ENCODE assay signal across 9 mouse cellular contexts in the genomic region with DNA sequence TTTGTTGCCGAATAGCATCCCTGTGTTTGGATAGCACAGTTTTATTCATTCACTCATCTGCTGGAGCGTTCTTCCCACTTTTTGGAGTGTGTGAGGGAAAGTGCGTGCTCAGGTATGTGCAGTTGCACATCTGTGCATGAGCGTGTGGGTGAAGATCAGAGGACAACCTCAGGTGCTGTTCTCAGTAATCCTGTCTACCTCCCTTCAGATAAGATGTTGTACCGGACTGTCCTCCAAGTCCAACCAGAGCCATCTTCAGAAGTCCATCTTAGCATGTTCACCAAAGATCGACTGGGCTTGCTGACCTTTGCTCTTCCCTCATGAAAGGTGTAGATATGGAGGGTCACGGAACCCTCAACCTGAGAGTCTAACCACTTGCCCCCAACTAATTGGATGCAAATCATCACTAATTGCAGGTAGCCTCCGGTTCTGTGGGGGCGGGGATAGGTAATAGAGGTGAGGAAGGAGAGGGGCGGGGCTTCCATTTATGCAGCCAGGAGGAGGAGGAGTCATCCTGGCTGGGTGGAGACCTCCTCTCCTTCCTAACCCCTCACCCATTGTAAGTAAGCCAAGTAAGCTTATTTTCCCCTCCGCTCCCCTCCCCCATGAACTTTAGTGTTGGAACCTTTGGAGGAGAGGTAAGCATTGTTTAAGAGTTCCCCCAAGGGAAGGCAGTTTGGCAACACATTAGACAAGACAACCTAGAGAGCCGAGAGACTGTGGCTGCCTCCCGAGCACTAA. TPM values are rescaled to one million over a fixed set of nuclear protein-coding genes. Genes with fewer than 3 reads are reported as not detected.
A peak's percentile ranks its signal among the peaks of the same experiment; 100 is the strongest.
DNase-seq lines count a peak whose midpoint lies in the region; ATAC-seq and TF ChIP-seq lines count a peak whose summit lies in the region.
"Had no signal": no experiment of that assay in that cellular context is flagged by ENCODE, and none has a peak within 500 bp of the region (broad histone marks: within the 10 kb centered on the region; RNA-seq: fewer than 3 reads in every experiment).

No protein-coding gene starts in this region.

- peak overlapping the region; percentile 36 for H3K4me3 ChIP-seq in embryonic facial prominence, embryonic 13.5 days
- peak overlapping the region; percentile 43 for H3K4me3 ChIP-seq in intestine, postnatal 0 days (ENCODE audit: low read depth, low read length)
- peak overlapping the region; percentile 16; the same call in 1 of the 2 replicates for H3K4me3 ChIP-seq in neural tube, embryonic 12.5 days

- H3K9ac ChIP-seq in embryonic facial prominence, embryonic 13.5 days, result peak overlapping the region; percentile 32; the same call in 1 of the 2 replicates
- no peak overlapping the region for H3K9ac ChIP-seq in intestine, postnatal 0 days (ENCODE audit: low read depth, low read length)
- no peak overlapping the region for H3K9ac ChIP-seq in neural tube, embryonic 12.5 days

- H3K27me3 ChIP-seq in embryonic facial prominence, embryonic 13.5 days, result no peaks in the 10 kb centered on the region
- no peaks in the 10 kb centered on the region for H3K27me3 ChIP-seq in intestine, postnatal 0 days (replicated peaks; ENCODE audit: control insufficient read depth, insufficient read depth, low read length)
- no peaks in the 10 kb centered on the region for H3K27me3 ChIP-seq in neural tube, embryonic 12.5 days (replicated peaks)

- WGBS in embryonic facial prominence, embryonic 13.5 days, result 23% methylated on average over 13 of the region's 13 CpGs
- 17% methylated on average over 13 of the region's 13 CpGs for WGBS in intestine, postnatal 0 days
- 25% methylated on average over 13 of the region's 13 CpGs for WGBS in neural tube, embryonic 12.5 days

- no peaks in the 10 kb centered on the region for H3K36me3 ChIP-seq in embryonic facial prominence, embryonic 13.5 days
- H3K36me3 ChIP-seq in intestine, postnatal 0 days (ENCODE audit: control insufficient read depth, insufficient read depth), result no peaks in the 10 kb centered on the region
- no peaks in the 10 kb centered on the region for H3K36me3 ChIP-seq in neural tube, embryonic 12.5 days

- DNase-seq in kidney, postnatal 10 days, result peak; percentile 24
- no peak for DNase-seq in kidney, adult 8-10 months
- DNase-seq in adrenal gland, adult 18-20 months (ENCODE audit: low spot score in 2 of 2), result no peak
- no peak for DNase-seq in adrenal gland, adult 2 months
- no peak for DNase-seq in thymus, postnatal 10 days (ENCODE audit: low spot score in 2 of 2)

- TF ChIP-seq CTCF in intestine, postnatal 0 days (IDR thresholded peaks at IDR 0.05; ENCODE audit: low read depth), result no peak

- peaks cover 12% of the 10 kb centered on the region for H3K4me1 ChIP-seq in embryonic facial prominence, embryonic 13.5 days
- H3K4me1 ChIP-seq in intestine, postnatal 0 days (replicated peaks; ENCODE audit: control insufficient read depth, insufficient read depth, low read length), result no peaks in the 10 kb centered on the region; the same call in 1 of the 2 replicates
- no peaks in the 10 kb centered on the region for H3K4me1 ChIP-seq in neural tube, embryonic 12.5 days

- ATAC-seq in embryonic facial prominence, embryonic 13.5 days (ENCODE audit: insufficient number of reproducible peaks, insufficient read depth, low FRiP score, low TSS enrichment, low read depth), result no peak
- peak; percentile 33; the same call in 1 of the 2 replicates for ATAC-seq in intestine, postnatal 0 days
- ATAC-seq in neural tube, embryonic 12.5 days (ENCODE audit: low FRiP score, low read depth), result no peak

- H3K27ac ChIP-seq in embryonic facial prominence, embryonic 13.5 days, result peak overlapping the region; percentile 12; the same call in 1 of the 2 replicates
- no peak overlapping the region for H3K27ac ChIP-seq in intestine, postnatal 0 days (ENCODE audit: low read depth, low read length)
- no peak overlapping the region for H3K27ac ChIP-seq in neural tube, embryonic 12.5 days

- no peaks in the 10 kb centered on the region for H3K9me3 ChIP-seq in embryonic facial prominence, embryonic 13.5 days
- no peaks in the 10 kb centered on the region for H3K9me3 ChIP-seq in intestine, postnatal 0 days (ENCODE audit: control insufficient read depth)
- no peaks in the 10 kb centered on the region for H3K9me3 ChIP-seq in neural tube, embryonic 12.5 days

- H3K4me2 ChIP-seq in embryonic facial prominence, embryonic 13.5 days, result peak overlapping the region; percentile 58
- peak overlapping the region; percentile 68 for H3K4me2 ChIP-seq in intestine, postnatal 0 days (replicated peaks; ENCODE audit: low read depth)
- H3K4me2 ChIP-seq in neural tube, embryonic 12.5 days (replicated peaks), result peak overlapping the region; percentile 54

RNA-seq across cellular contexts. Expression of gene Svs1, which starts 21.9 kb away (rescaled TPM):
- polyA plus RNA-seq in embryonic facial prominence, embryonic 13.5 days (2015; fragmentation: Nextera tagmentation; extraction: Ambion mirVana), result not detected in 2 replicates
- not detected in 2 replicates for polyA plus RNA-seq in intestine, postnatal 0 days (2015; fragmentation: Nextera tagmentation; extraction: Ambion mirVana)
- not detected in 2 replicates for polyA plus RNA-seq in neural tube, embryonic 12.5 days (2016; fragmentation: Nextera tagmentation; extraction: Ambion mirVana)
- not detected for total RNA-seq in adrenal gland, adult 18-20 months (2021)
- total RNA-seq in adrenal gland, adult 2 months (2021), result not detected
- not detected in 2 replicates for polyA plus RNA-seq in adrenal gland, adult 2 months (2012; rRNA removed)
- total RNA-seq: left cerebral cortex, postnatal 4 days had no signal

RNA-seq across cellular contexts. Expression of gene Gpnmb, which starts 27.8 kb away (rescaled TPM):
- 1.3 and 1.4 TPM in 2 replicates for polyA plus RNA-seq in embryonic facial prominence, embryonic 13.5 days (2015; fragmentation: Nextera tagmentation; extraction: Ambion mirVana)
- polyA plus RNA-seq in intestine, postnatal 0 days (2015; fragmentation: Nextera tagmentation; extraction: Ambion mirVana), result 1.0 and 1.2 TPM in 2 replicates
- 0.89 and 0.95 TPM in 2 replicates for polyA plus RNA-seq in neural tube, embryonic 12.5 days (2016; fragmentation: Nextera tagmentation; extraction: Ambion mirVana)
- total RNA-seq in adrenal gland, adult 18-20 months (2021), result 10 to 100 TPM in 1 of 2 experiments, under 1 TPM in 1; 0.80 to 37.2 TPM
- under 1 TPM; 0.79 to 0.86 TPM for total RNA-seq in adrenal gland, adult 2 months (2021)
- 0.65 and 1.3 TPM in 2 replicates for polyA plus RNA-seq in adrenal gland, adult 2 months (2012; rRNA removed)

RNA-seq across cellular contexts. Expression of gene Doxl2, which starts 33.8 kb away (rescaled TPM):
- not detected in 2 replicates for polyA plus RNA-seq in embryonic facial prominence, embryonic 13.5 days (2015; fragmentation: Nextera tagmentation; extraction: Ambion mirVana)
- polyA plus RNA-seq in intestine, postnatal 0 days (2015; fragmentation: Nextera tagmentation; extraction: Ambion mirVana), result not detected in 2 replicates
- polyA plus RNA-seq in neural tube, embryonic 12.5 days (2016; fragmentation: Nextera tagmentation; extraction: Ambion mirVana), result not detected in 2 replicates
- total RNA-seq in adrenal gland, adult 18-20 months (2021), result not detected
- not detected for total RNA-seq in adrenal gland, adult 2 months (2021)
- not detected in 2 replicates for polyA plus RNA-seq in adrenal gland, adult 2 months (2012; rRNA removed)
- total RNA-seq: left cerebral cortex, postnatal 4 days had no signal
